ENCODE assay signal across 28 mouse cellular contexts in genomic region chr8:95016684-95017083, GRCm38 (mm10). TPM values are rescaled to one million over a fixed set of nuclear protein-coding genes. Genes with fewer than 3 reads are reported as not detected.
DNase-seq lines count a peak whose midpoint lies in the region; ATAC-seq lines count a peak whose summit lies in the region.
"Had no signal": no experiment of that assay in that cellular context is flagged by ENCODE, and none has a peak within 500 bp of the region (broad histone marks: within the 10 kb centered on the region; RNA-seq: fewer than 3 reads in every experiment).

No protein-coding gene starts in this region.

- no peak overlapping the region for H3K27ac ChIP-seq in midbrain, embryonic 11.5 days (ENCODE audit: low read depth, low read length)
- H3K27ac ChIP-seq in midbrain, embryonic 14.5 days (replicated peaks; ENCODE audit: low read depth, low read length) = no peak overlapping the region; the same call in 1 of the 2 replicates
- H3K27ac ChIP-seq in hindbrain, embryonic 12.5 days = peak overlapping the region; percentile 41; the same call in 1 of the 2 replicates
- no peak overlapping the region for H3K27ac ChIP-seq in hindbrain, embryonic 16.5 days (ENCODE audit: low read depth, low read length)
- H3K27ac ChIP-seq in neural tube, embryonic 15.5 days (replicated peaks) = peak overlapping the region; percentile 45
- H3K27ac ChIP-seq: embryonic facial prominence, embryonic 12.5 days; forebrain, embryonic 13.5 days; gastrocnemius, adult 2 months; heart, embryonic 15.5 days; intestine, embryonic 15.5 days; limb, embryonic 12.5 days; liver, embryonic 12.5 days; stomach, postnatal 0 days had no signal

- H3K4me2 ChIP-seq in midbrain, embryonic 11.5 days = no peak overlapping the region
- H3K4me2 ChIP-seq in midbrain, embryonic 14.5 days (ENCODE audit: low read length) = no peak overlapping the region
- no peak overlapping the region for H3K4me2 ChIP-seq in hindbrain, embryonic 12.5 days (replicated peaks)
- H3K4me2 ChIP-seq in hindbrain, embryonic 16.5 days (ENCODE audit: low read length) = no peak overlapping the region
- H3K4me2 ChIP-seq in neural tube, embryonic 15.5 days = no peak overlapping the region
- H3K4me2 ChIP-seq: embryonic facial prominence, embryonic 12.5 days; forebrain, embryonic 13.5 days; heart, embryonic 15.5 days; intestine, embryonic 15.5 days; limb, embryonic 12.5 days; liver, embryonic 12.5 days had no signal

- H3K36me3 ChIP-seq in midbrain, embryonic 11.5 days (ENCODE audit: control insufficient read depth, insufficient read depth, low read length) = peaks cover 26% of the 10 kb centered on the region
- peaks cover 45% of the 10 kb centered on the region for H3K36me3 ChIP-seq in midbrain, embryonic 14.5 days (ENCODE audit: control insufficient read depth, insufficient read depth, low read length)
- peaks cover 32% of the 10 kb centered on the region for H3K36me3 ChIP-seq in hindbrain, embryonic 12.5 days
- H3K36me3 ChIP-seq in hindbrain, embryonic 16.5 days (ENCODE audit: control insufficient read depth, insufficient read depth, low read length) = peaks cover 26% of the 10 kb centered on the region
- peaks cover 32% of the 10 kb centered on the region for H3K36me3 ChIP-seq in neural tube, embryonic 15.5 days
- H3K36me3 ChIP-seq: heart, embryonic 15.5 days; intestine, embryonic 15.5 days; limb, embryonic 12.5 days had no signal

- DNase-seq in midbrain, embryonic 11.5 days (ENCODE audit: low spot score, missing footprints) = no peak
- DNase-seq in midbrain, embryonic 14.5 days = no peak
- DNase-seq in layer of hippocampus, adult 18-20 months (ENCODE audit: low spot score in 2 of 2) = no peak
- DNase-seq in urinary bladder, postnatal 10 days (ENCODE audit: low spot score) = no peak
- DNase-seq: adrenal gland, postnatal 10 days; cerebellum, adult 2 months; cerebellum, postnatal 25 days; gastrocnemius, adult 2 months; heart, postnatal 4 days; kidney, adult 8-10 months; kidney, postnatal 25 days; layer of hippocampus, postnatal 36 days; lung, adult 18-20 months; right cerebral cortex, postnatal 14 days; thymus, adult 2 months had no signal

- no peaks in the 10 kb centered on the region for H3K27me3 ChIP-seq in midbrain, embryonic 11.5 days (ENCODE audit: control insufficient read depth, insufficient read depth, low read length)
- H3K27me3 ChIP-seq in midbrain, embryonic 14.5 days (ENCODE audit: control insufficient read depth, insufficient read depth, low read length) = no peaks in the 10 kb centered on the region
- H3K27me3 ChIP-seq in hindbrain, embryonic 12.5 days = no peaks in the 10 kb centered on the region
- no peaks in the 10 kb centered on the region for H3K27me3 ChIP-seq in hindbrain, embryonic 16.5 days (replicated peaks; ENCODE audit: control insufficient read depth, insufficient read depth, low read length)
- no peaks in the 10 kb centered on the region for H3K27me3 ChIP-seq in neural tube, embryonic 15.5 days (replicated peaks)
- H3K27me3 ChIP-seq: embryonic facial prominence, embryonic 12.5 days; forebrain, embryonic 13.5 days; heart, embryonic 15.5 days; intestine, embryonic 15.5 days; limb, embryonic 12.5 days; liver, embryonic 12.5 days had no signal

- H3K9me3 ChIP-seq in midbrain, embryonic 11.5 days (ENCODE audit: control insufficient read depth, low read length) = no peaks in the 10 kb centered on the region
- H3K9me3 ChIP-seq in midbrain, embryonic 14.5 days (ENCODE audit: control insufficient read depth, low read length) = no peaks in the 10 kb centered on the region
- H3K9me3 ChIP-seq in hindbrain, embryonic 12.5 days (replicated peaks) = no peaks in the 10 kb centered on the region
- no peaks in the 10 kb centered on the region for H3K9me3 ChIP-seq in hindbrain, embryonic 16.5 days (ENCODE audit: control insufficient read depth, low read length)
- no peaks in the 10 kb centered on the region for H3K9me3 ChIP-seq in neural tube, embryonic 15.5 days (replicated peaks)
- H3K9me3 ChIP-seq: embryonic facial prominence, embryonic 12.5 days; forebrain, embryonic 13.5 days; heart, embryonic 15.5 days; intestine, embryonic 15.5 days; limb, embryonic 12.5 days; liver, embryonic 12.5 days had no signal

- ATAC-seq in midbrain, embryonic 11.5 days (ENCODE audit: low FRiP score) = peak; percentile 44; the same call in 1 of the 2 replicates
- no peak for ATAC-seq in midbrain, embryonic 14.5 days (ENCODE audit: low FRiP score, low TSS enrichment)
- ATAC-seq in hindbrain, embryonic 12.5 days (ENCODE audit: low FRiP score) = 0 out of 2 replicates have a peak, but pooled peaks have one; percentile 14
- peak; percentile 19; the same call in 1 of the 2 replicates for ATAC-seq in hindbrain, embryonic 16.5 days
- ATAC-seq in neural tube, embryonic 15.5 days (ENCODE audit: low FRiP score) = peak; percentile 40; the same call in 1 of the 2 replicates
- ATAC-seq: forebrain, embryonic 13.5 days; intestine, embryonic 15.5 days; liver, embryonic 12.5 days had no signal

- H3K4me1 ChIP-seq in midbrain, embryonic 11.5 days (ENCODE audit: control insufficient read depth, insufficient read depth, low read length) = no peaks in the 10 kb centered on the region
- no peaks in the 10 kb centered on the region for H3K4me1 ChIP-seq in midbrain, embryonic 14.5 days (ENCODE audit: control insufficient read depth, insufficient read depth, low read length)
- H3K4me1 ChIP-seq in hindbrain, embryonic 12.5 days = peaks cover 5% of the 10 kb centered on the region; the same call in 1 of the 2 replicates
- H3K4me1 ChIP-seq in hindbrain, embryonic 16.5 days (ENCODE audit: control insufficient read depth, insufficient read depth, low read depth, low read length) = no peaks in the 10 kb centered on the region
- peaks cover 3% of the 10 kb centered on the region; the same call in 1 of the 2 replicates for H3K4me1 ChIP-seq in neural tube, embryonic 15.5 days
- H3K4me1 ChIP-seq: embryonic facial prominence, embryonic 12.5 days; forebrain, embryonic 13.5 days; intestine, embryonic 15.5 days; limb, embryonic 12.5 days had no signal

- H3K4me3 ChIP-seq in midbrain, embryonic 11.5 days (ENCODE audit: low read depth, low read length) = no peak overlapping the region
- H3K4me3 ChIP-seq in midbrain, embryonic 14.5 days (replicated peaks; ENCODE audit: low read depth, low read length) = no peak overlapping the region
- H3K4me3 ChIP-seq in hindbrain, embryonic 12.5 days = no peak overlapping the region
- no peak overlapping the region for H3K4me3 ChIP-seq in hindbrain, embryonic 16.5 days (ENCODE audit: low read length)
- H3K4me3 ChIP-seq in neural tube, embryonic 15.5 days (replicated peaks) = no peak overlapping the region
- H3K4me3 ChIP-seq: embryonic facial prominence, embryonic 12.5 days; forebrain, embryonic 13.5 days; gastrocnemius, adult 2 months; heart, embryonic 15.5 days; intestine, embryonic 15.5 days; limb, embryonic 12.5 days; liver, embryonic 12.5 days; myocyte had no signal

- no peak overlapping the region for H3K9ac ChIP-seq in midbrain, embryonic 11.5 days (ENCODE audit: low read length)
- no peak overlapping the region for H3K9ac ChIP-seq in midbrain, embryonic 14.5 days (replicated peaks; ENCODE audit: low read length)
- no peak overlapping the region for H3K9ac ChIP-seq in hindbrain, embryonic 12.5 days
- no peak overlapping the region for H3K9ac ChIP-seq in hindbrain, embryonic 16.5 days (ENCODE audit: low read depth, low read length)
- H3K9ac ChIP-seq in neural tube, embryonic 15.5 days (replicated peaks) = no peak overlapping the region
- H3K9ac ChIP-seq: embryonic facial prominence, embryonic 12.5 days; forebrain, embryonic 13.5 days; heart, embryonic 15.5 days; intestine, embryonic 15.5 days; limb, embryonic 12.5 days; liver, embryonic 12.5 days had no signal

- 61% methylated on average over 4 of the region's 4 CpGs for WGBS in midbrain, embryonic 11.5 days
- 47% methylated on average over 4 of the region's 4 CpGs for WGBS in midbrain, embryonic 14.5 days
- 47% methylated on average over 4 of the region's 4 CpGs for WGBS in hindbrain, embryonic 12.5 days
- WGBS in hindbrain, embryonic 16.5 days = 51% methylated on average over 4 of the region's 4 CpGs
- WGBS in neural tube, embryonic 15.5 days = 57% methylated on average over 4 of the region's 4 CpGs

RNA-seq across cellular contexts. Expression of gene Adgrg3, which starts 0.8 kb away (rescaled TPM):
- polyA plus RNA-seq in midbrain, embryonic 11.5 days (2014; fragmentation: Nextera tagmentation; extraction: Ambion mirVana) = 2.6 and 2.8 TPM in 2 replicates
- polyA plus RNA-seq in midbrain, embryonic 14.5 days (2014; fragmentation: Nextera tagmentation; extraction: Ambion mirVana) = 0.24 and 1.3 TPM in 2 replicates
- 1.9 TPM in 2 replicates for polyA plus RNA-seq in hindbrain, embryonic 12.5 days (2016; fragmentation: Nextera tagmentation; extraction: Ambion mirVana)
- polyA plus RNA-seq in hindbrain, embryonic 16.5 days (2015; fragmentation: Nextera tagmentation; extraction: Ambion mirVana) = 1.2 and 1.3 TPM in 2 replicates
- polyA plus RNA-seq in neural tube, embryonic 15.5 days (2015; fragmentation: Nextera tagmentation; extraction: Ambion mirVana) = 0.95 and 4.7 TPM in 2 replicates
- total RNA-seq in layer of hippocampus, adult 18-20 months (2021) = under 1 TPM in 1 of 2 experiments, not detected in 1; 0.48 TPM

RNA-seq across cellular contexts. Expression of gene Drc7, which starts 38.2 kb away (rescaled TPM):
- polyA plus RNA-seq in midbrain, embryonic 11.5 days (2014; fragmentation: Nextera tagmentation; extraction: Ambion mirVana) = 0.14 TPM in 1 of 2 replicates, not detected in the other
- 1.2 TPM in 2 replicates for polyA plus RNA-seq in midbrain, embryonic 14.5 days (2014; fragmentation: Nextera tagmentation; extraction: Ambion mirVana)
- 1.3 and 2.3 TPM in 2 replicates for polyA plus RNA-seq in hindbrain, embryonic 12.5 days (2016; fragmentation: Nextera tagmentation; extraction: Ambion mirVana)
- polyA plus RNA-seq in hindbrain, embryonic 16.5 days (2015; fragmentation: Nextera tagmentation; extraction: Ambion mirVana) = 3.1 and 3.2 TPM in 2 replicates
- polyA plus RNA-seq in neural tube, embryonic 15.5 days (2015; fragmentation: Nextera tagmentation; extraction: Ambion mirVana) = 1.2 and 1.8 TPM in 2 replicates
- 1 to 10 TPM; 1.7 to 1.8 TPM for total RNA-seq in layer of hippocampus, adult 18-20 months (2021)
- total RNA-seq: adrenal gland, postnatal 10 days; gastrocnemius, adult 2 months; gastrocnemius, postnatal 4 days; heart, postnatal 4 days had no signal
- polyA plus RNA-seq: intestine, embryonic 15.5 days; limb, embryonic 12.5 days; urinary bladder, adult 2 months had no signal

RNA-seq across cellular contexts. Expression of gene Adgrg1, which starts 42.1 kb away (rescaled TPM):
- polyA plus RNA-seq in midbrain, embryonic 11.5 days (2014; fragmentation: Nextera tagmentation; extraction: Ambion mirVana) = 153 and 157 TPM in 2 replicates
- polyA plus RNA-seq in midbrain, embryonic 14.5 days (2014; fragmentation: Nextera tagmentation; extraction: Ambion mirVana) = 112 and 165 TPM in 2 replicates
- 187 and 194 TPM in 2 replicates for polyA plus RNA-seq in hindbrain, embryonic 12.5 days (2016; fragmentation: Nextera tagmentation; extraction: Ambion mirVana)
- 112 and 135 TPM in 2 replicates for polyA plus RNA-seq in hindbrain, embryonic 16.5 days (2015; fragmentation: Nextera tagmentation; extraction: Ambion mirVana)
- polyA plus RNA-seq in neural tube, embryonic 15.5 days (2015; fragmentation: Nextera tagmentation; extraction: Ambion mirVana) = 80.9 and 96.9 TPM in 2 replicates
- total RNA-seq in layer of hippocampus, adult 18-20 months (2021) = 100 to 1,000 TPM; 100 to 108 TPM

Comparison
In these comparisons a context has a peak if more than half of its experiments do, and no peak if none do; other contexts are left out.
1. H3K27ac ChIP-seq: peak in hindbrain, embryonic 12.5 days (single experiment) and neural tube, embryonic 15.5 days (single experiment); none in midbrain, embryonic 11.5 days (single experiment), midbrain, embryonic 14.5 days (single experiment) and hindbrain, embryonic 16.5 days (single experiment).